Mouse (Mus musculus) cerebellum, adult 2 months (tissue): ENCODE data around the gene 1700020N01Rik.

Source experiments
- CTCF ChIP-seq: fragments of 200-500 bp; IDR thresholded peaks from 2 replicates; pipeline ENCODE4 v1.5.1; 2011; ENCODE audit warnings: low read depth, mild to moderate bottlenecking, control low read depth, low read length, moderate library complexity, borderline replicate concordance; ENCODE audit not compliant: insufficient read depth
- POLR2A ChIP-seq: fragments of 200-500 bp; IDR thresholded peaks from 2 replicates; pipeline ENCODE4 v1.6.1; 2011; ENCODE audit warnings: low read length, control low read depth, borderline replicate concordance; ENCODE audit not compliant: insufficient read depth

GRCm38 (mm10) chr10:21553683-21554035, 39.3 kb upstream of the 1700020N01Rik start:
- TF ChIP-seq POLR2A (no peak), CTCF (no peak)
